Comparison of ENCODE assay signal across 9 mouse cellular contexts in the genomic region with DNA sequence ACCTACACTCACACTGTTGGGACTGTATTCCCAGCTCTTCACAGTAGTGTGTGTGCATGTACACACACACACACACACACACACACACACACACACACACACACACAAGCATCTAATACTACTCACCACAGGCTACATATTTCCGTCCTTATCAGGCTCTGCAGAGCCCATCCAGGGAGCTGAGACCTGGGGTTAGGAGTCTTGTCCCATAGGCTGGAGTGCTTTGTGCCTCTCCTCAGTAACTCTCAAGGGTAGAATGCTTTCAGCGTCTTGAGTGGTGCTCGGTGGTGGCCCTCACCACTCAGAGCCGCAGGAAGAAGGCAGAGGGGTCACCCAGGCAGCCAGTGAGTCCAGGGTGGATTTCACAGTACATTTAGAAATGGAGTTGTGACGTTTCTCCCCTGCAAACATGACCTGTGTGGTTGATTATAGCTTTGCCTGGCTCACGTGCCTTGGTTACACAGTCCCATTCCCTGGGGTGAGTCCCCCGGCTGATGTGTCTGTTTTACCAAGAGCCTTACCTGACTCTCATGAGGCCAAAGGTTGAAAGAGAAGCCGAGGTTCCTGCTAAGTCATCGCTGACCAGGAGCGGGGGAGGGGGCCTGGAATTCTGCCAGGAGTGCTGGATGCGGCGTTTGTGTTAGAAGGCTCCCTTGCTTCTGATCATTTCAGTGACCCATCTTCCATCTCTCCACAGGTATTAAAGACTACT. TPM values are rescaled to one million over a fixed set of nuclear protein-coding genes. Genes with fewer than 3 reads are reported as not detected.
A peak's percentile ranks its signal among the peaks of the same experiment; 100 is the strongest.
DNase-seq lines count a peak whose midpoint lies in the region; ATAC-seq and TF ChIP-seq lines count a peak whose summit lies in the region.
"Had no signal": no experiment of that assay in that cellular context is flagged by ENCODE, and none has a peak within 500 bp of the region (broad histone marks: within the 10 kb centered on the region; RNA-seq: fewer than 3 reads in every experiment).

No protein-coding gene starts in this region.

- peaks cover 8% of the 10 kb centered on the region for H3K4me1 ChIP-seq in lung, postnatal 0 days (ENCODE audit: insufficient read depth, low read depth, low read length)
- H3K4me1 ChIP-seq in liver, embryonic 16.5 days (ENCODE audit: control insufficient read depth, low read depth, low read length) = peaks cover 64% of the 10 kb centered on the region

- no peak overlapping the region for H3K4me3 ChIP-seq in lung, postnatal 0 days (ENCODE audit: low read depth, low read length)
- peak overlapping the region; percentile 90 for H3K4me3 ChIP-seq in liver, embryonic 16.5 days (ENCODE audit: low read depth, low read length)

- H3K36me3 ChIP-seq in lung, postnatal 0 days (ENCODE audit: insufficient read depth, low read length) = no peaks in the 10 kb centered on the region
- H3K36me3 ChIP-seq in liver, embryonic 16.5 days (ENCODE audit: control insufficient read depth, insufficient read depth) = peaks cover 74% of the 10 kb centered on the region

- TF ChIP-seq CTCF in lung, postnatal 0 days (IDR thresholded peaks at IDR 0.05) = no peak

- H3K27ac ChIP-seq in lung, postnatal 0 days (ENCODE audit: low read length) = 0 out of 2 replicates have a peak overlapping the region, but pooled peaks have one; percentile 20
- peak overlapping the region; percentile 99 for H3K27ac ChIP-seq in liver, embryonic 16.5 days (ENCODE audit: low read length)

- no peak overlapping the region for H3K9ac ChIP-seq in lung, postnatal 0 days (replicated peaks; ENCODE audit: low read depth)
- H3K9ac ChIP-seq in liver, embryonic 16.5 days (ENCODE audit: low read depth, low read length) = peak overlapping the region; percentile 75

- no peaks in the 10 kb centered on the region for H3K9me3 ChIP-seq in lung, postnatal 0 days (ENCODE audit: low read length)
- no peaks in the 10 kb centered on the region for H3K9me3 ChIP-seq in liver, embryonic 16.5 days (replicated peaks; ENCODE audit: control insufficient read depth, low read length)

- 29% methylated on average over 12 of the region's 12 CpGs for WGBS in lung, postnatal 0 days
- 43% methylated on average over 12 of the region's 12 CpGs for WGBS in liver, embryonic 16.5 days (ENCODE audit: insufficient replicate concordance)

- TF ChIP-seq EP300 in lung, postnatal 0 days (IDR thresholded peaks at IDR 0.05) = no peak

- no peak overlapping the region for H3K4me2 ChIP-seq in lung, postnatal 0 days (replicated peaks; ENCODE audit: low read depth, low read length)
- H3K4me2 ChIP-seq in liver, embryonic 16.5 days (ENCODE audit: low read depth, low read length) = peak overlapping the region; percentile 88

- H3K27me3 ChIP-seq in lung, postnatal 0 days (replicated peaks; ENCODE audit: insufficient read depth, low read length) = no peaks in the 10 kb centered on the region
- H3K27me3 ChIP-seq in liver, embryonic 16.5 days (ENCODE audit: control insufficient read depth, insufficient read depth, low read depth, low read length) = no peaks in the 10 kb centered on the region

- ATAC-seq in lung, postnatal 0 days = peak; percentile 86
- peak; percentile 68 for ATAC-seq in liver, embryonic 16.5 days (ENCODE audit: low read depth)

- peak; percentile 51 to 74 for DNase-seq in adrenal gland, adult (ENCODE audit: inconsistent age in 2 of 2, low spot score in 1 of 2)
- no peak for DNase-seq in adrenal gland, postnatal 4 days (ENCODE audit: low spot score in 2 of 2)
- DNase-seq in lung, postnatal 0 days (ENCODE audit: low spot score) = peak; percentile 62
- no peak for DNase-seq in lung, postnatal 10 days
- DNase-seq in kidney, adult 9 months = peak; percentile 80
- DNase-seq in embryo, embryonic 10 days (ENCODE audit: low spot score) = no peak
- no peak for DNase-seq in layer of hippocampus, adult 8-10 months (ENCODE audit: low spot score in 2 of 2)
- DNase-seq: gastrocnemius, postnatal 10 days had no signal

RNA-seq across cellular contexts. Expression of a gene that starts 7.2 kb away (rescaled TPM):
- total RNA-seq in adrenal gland, postnatal 4 days (2021) = 100 to 1,000 TPM; 134 to 139 TPM
- 126 and 127 TPM in 2 replicates for polyA plus RNA-seq in lung, postnatal 0 days (2015; fragmentation: Nextera tagmentation; extraction: Ambion mirVana)
- 424 and 446 TPM in 2 replicates for polyA plus RNA-seq in liver, embryonic 16.5 days (2015; fragmentation: Nextera tagmentation; extraction: Ambion mirVana)
- 10 to 100 TPM; 41.0 to 46.7 (median 42.8) TPM for total RNA-seq in layer of hippocampus, adult 8-10 months (2022)

RNA-seq across cellular contexts. Expression of a gene that starts 30.1 kb away (rescaled TPM):
- total RNA-seq in adrenal gland, postnatal 4 days (2021) = 10 to 100 TPM; 11.3 to 11.7 TPM
- polyA plus RNA-seq in lung, postnatal 0 days (2015; fragmentation: Nextera tagmentation; extraction: Ambion mirVana) = 1.1 and 1.2 TPM in 2 replicates
- 2.8 TPM in 2 replicates for polyA plus RNA-seq in liver, embryonic 16.5 days (2015; fragmentation: Nextera tagmentation; extraction: Ambion mirVana)
- total RNA-seq in layer of hippocampus, adult 8-10 months (2022) = 1 to 10 TPM; 1.6 to 3.6 (median 2.1) TPM

Comparison
In these comparisons a context has a peak if more than half of its experiments do, and no peak if none do; other contexts are left out.
1. DNase-seq: peak in adrenal gland, adult (2 of 2), lung, postnatal 0 days (single experiment) and kidney, adult 9 months (single experiment); none in adrenal gland, postnatal 4 days (0 of 2), lung, postnatal 10 days (single experiment), embryo, embryonic 10 days (single experiment) and layer of hippocampus, adult 8-10 months (0 of 2).